Mouse (Mus musculus) common myeloid progenitor, adult 5-6 weeks (primary cell): ENCODE data around the gene Srp72. TPM values are rescaled to one million over a fixed set of nuclear protein-coding genes. Genes with fewer than 3 reads are reported as not detected.

ENCODE experiments used
- ATAC-seq: replicated peaks from 2 replicates; pipeline ENCODE4 v1.8.0; 2016; ENCODE audit warnings: low read depth, mild to moderate bottlenecking, moderate TSS enrichment, inconsistent platforms; ENCODE audit not compliant: poor library complexity, severe bottlenecking
- total RNA-seq: library from RNA; stranded (forward); fragments of 200-1000, 187-1606 nt; gene quantifications from 2 replicates; pipeline ENCODE4 v1.2.3, GENCODE M21; 2017

Gene Srp72
- total RNA-seq: 119 and 157 TPM in 2 replicates

DNA sequence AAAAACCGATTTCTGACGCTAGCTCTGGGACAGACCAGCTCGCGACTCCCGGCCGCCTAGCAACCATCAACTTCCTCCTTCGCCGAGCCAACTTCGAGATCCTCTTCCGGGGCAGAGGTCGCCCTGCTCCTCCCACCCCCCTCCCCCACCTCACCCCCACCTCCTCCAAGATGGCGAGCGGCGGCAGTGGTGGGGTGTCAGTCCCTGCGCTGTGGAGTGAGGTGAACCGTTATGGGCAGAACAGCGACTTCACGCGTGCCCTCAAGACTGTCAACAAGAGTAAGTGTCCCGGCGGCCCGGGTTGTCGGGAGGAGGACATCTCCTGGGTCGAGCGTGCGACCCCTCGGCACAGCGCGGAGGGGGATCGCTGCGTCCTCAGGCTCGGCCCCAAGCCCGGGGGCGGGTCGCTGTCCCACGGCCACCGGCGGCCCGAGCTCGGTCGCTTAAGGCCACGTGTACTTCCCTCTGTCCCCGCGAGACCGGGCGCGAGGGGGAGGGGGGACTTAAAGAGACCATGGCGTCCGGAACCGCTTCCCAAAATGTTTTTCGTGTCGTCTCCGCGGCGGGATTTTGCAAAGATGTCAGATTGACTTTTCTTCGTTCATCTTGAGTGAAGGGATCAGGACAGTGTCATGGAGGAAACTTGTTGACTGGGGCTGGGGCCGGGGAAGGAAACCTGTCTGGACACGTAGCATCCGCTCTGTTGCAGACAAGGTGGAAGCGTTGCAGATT is at the start of gene Srp72:
TSS of gene Srp72 (plus strand) at position 130 of the 732 bp plus-strand sequence.
- peak; percentile 90 for ATAC-seq

DNA sequence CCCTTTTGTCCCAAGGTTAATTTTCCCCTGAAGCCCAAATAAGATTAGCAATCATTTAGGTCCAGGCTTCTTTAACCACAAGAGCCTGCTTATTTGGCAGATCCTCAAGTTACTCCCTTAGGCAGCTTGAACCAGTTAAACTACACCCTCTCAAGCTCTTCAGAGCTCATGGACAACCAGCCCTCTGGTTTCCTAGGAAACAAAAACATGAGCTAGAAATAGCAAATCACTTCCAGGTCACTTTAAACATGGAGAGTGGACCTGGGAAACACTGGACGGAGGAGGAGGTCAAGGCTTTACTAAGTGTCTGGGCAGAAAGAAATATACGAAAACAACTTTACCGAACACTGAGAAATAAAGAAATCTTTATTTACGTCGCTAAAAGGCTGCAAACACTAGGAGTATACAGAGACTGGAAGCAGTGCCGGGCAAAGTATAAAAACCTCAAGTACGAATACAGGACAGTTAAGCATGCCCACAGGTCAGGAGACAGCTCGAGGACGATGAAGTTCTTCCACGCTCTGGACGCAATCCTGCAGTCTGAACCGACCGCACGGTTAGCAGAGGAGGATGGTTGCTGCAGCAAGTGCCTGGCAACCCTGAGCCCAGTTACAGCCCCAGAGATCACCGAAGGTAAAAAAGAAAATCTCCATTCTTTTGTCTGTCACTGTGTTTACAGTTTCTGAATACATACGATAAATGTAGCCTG is 46.2 kb upstream of the Srp72 start:
- ATAC-seq: 0 out of 2 replicates have a peak, but pooled peaks have one; percentile 32

DNA sequence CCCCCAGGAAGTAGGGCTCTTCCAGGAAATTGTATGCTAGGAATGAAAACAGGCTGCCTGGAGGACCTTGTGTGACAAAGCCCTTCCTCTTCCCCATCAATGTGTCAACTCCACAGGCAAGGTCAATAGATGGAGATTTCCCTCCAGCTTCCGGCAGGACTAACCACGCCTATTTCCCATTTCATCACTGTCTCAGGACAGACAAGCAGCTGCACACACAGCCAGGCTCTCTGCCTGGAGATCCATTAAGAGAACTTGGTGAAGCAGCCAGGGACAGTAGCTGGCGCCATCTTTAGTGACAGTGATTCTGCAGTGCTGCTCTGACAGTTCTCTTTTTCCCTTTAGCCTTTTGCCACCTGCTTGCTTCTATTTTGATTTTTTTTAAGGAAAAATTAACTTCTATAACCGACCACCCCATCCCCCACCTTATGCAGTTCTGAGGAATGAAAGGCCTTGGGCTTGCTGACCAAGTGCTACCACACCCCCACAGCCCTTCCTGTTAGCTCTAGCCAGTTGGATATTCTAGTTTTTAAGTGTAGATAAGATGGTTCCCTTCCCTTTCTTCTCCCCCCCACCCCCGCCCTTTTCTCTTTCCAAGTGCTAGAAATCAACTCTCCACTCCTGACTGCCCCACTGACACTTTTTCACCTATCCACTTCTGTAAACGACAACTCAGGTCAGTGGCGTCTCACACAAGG is 45.2 kb upstream of the Srp72 start:
- no peak for ATAC-seq

DNA sequence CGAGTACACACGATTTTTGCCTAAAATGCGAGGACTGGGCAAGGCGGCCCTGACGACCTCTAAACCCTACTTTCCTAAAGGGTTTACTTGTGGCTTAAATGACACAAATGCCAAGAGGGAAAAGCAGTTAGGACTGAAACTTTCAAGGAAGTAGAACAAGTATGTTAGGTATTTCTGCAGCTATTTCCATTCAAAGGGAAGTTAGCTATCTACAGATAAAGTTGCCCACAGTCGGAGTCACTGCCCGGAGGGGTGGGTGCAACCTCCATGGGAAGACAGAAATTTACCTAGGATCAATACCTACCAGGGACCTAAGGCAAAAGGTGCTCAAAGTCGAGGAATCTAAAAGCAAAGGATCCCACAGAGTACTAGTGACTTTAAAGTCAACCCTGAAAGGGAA is 34.8 kb upstream of the Srp72 start:
- no peak for ATAC-seq

DNA sequence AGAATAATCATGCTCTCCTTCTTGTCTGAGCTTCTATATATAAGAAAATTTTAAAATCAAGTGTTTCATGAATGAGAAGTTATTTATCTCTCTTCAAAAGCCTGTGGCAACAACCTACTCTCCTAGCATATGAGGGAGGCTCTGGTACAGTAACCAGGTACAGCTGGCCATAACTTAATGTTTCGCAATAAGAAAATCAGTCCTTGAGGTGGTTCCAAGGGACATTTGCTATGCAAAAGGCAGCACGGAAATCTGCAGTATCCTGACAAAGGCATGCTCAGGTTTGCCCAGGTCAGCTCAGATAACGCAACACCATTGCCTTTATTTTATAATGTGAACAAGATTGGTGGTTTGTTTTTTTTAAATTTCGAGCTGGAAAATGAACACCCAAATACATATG is 32.5 kb upstream of the Srp72 start:
- ATAC-seq: no peak

DNA sequence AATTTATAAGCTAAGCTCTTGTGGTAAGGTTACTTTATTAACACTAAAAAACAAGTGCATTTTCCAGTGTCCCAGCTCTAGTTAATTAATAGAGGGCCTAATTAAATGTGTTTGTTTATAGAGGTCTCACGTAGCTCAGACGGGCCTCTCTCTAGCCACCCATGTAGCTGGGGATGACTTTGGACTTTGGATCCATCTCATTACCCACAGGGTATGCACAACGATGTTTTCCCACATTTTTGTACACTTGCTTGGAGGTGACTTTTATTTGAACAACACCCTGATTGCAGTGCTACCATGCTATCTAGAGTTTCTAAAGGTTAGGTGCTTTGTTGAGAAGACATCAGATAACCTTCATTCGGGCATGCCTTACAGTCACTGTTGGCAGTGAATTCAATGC is 32.0 kb upstream of the Srp72 start:
- ATAC-seq: no peak

DNA sequence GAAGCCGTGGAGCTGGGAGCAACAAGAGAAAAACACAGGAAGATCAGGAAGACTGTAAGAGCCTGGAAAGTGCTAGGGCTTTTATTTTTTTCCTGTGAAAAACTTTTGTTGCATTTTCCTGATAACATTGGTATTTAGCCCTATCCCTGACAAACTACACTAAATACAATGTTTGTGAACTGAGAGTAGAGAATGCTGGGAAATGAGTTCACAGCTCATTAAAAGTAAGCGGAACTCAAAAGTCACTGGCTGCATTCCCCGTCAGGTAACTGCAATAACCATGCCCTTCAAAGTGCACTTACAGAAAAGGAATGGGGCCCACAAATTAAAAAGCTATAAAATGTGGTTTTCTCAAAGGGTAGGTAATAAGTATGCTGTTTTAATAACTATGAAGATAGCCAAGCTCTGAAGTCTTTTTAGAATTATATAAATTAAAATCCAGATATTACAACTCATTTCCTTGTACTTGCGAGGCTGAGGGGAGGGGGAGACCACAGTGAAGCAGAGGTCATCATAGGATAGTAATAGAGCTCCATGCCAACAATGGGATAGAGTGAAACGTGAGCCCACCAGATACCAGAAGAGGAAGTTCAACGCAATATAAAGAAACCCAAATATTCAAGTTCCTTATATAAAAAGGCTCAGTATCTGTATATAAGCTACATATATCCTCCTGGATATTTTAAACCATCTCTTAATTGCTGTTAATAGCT is 29.4 kb upstream of the Srp72 start:
- ATAC-seq: peak; percentile 35; the same call in 1 of the 2 replicates

DNA sequence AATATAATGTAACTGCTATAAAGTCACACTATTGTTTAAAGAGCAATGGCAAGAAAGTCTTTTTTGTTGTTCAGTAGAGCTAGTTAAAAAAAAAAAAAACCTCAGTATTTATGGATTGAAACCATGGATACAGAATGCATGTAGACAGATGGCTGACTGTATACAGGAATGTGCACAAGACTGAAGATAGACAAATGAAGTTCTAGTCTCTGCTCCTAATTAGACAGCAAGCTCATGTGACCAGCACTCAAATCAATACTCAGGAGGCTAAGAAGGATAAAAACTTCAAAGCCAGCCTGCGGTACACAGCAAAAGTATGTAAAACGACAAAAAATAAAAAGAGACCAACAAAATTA is 28.8 kb upstream of the Srp72 start:
- ATAC-seq: no peak

DNA sequence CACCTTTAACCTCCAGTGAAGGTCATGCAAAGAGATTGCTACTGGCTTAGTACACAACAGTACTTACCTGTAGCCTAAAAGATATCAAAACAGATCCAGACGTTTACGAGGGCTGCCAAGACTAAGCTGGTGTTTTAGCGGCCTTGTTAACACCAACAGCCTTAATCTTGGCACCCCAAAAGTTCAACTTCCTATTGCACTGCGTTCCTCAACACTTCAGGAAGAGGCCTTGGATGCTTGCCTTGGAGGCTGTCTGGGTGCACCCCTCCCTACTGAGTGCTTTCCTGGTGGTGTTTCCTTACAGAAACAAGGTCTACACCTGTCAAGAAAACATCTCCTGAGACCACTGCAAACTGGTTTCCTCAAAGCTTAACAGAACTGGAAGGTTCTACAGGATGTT is 27.3 kb upstream of the Srp72 start:
- no peak for ATAC-seq

DNA sequence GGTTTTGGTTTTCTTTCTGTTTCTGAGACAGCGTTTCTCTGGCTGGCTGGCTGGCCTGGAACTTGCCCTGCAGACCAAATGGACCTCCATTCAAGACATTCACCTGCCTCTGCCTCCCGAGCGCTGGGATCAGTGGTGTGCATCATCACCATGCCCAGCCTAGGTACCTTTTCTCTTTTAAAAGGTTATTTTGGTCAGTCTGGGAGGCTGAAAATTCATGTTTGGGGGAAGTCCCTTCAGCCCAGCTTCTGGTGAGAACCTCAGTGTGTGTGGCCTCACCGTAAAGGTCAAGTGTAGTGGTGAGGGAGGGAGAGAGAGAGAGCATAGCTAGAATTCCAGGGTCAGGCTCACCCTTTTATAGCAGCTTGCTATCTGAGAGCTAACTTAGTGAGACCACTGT is 26.7 kb upstream of the Srp72 start:
- ATAC-seq: no peak

DNA sequence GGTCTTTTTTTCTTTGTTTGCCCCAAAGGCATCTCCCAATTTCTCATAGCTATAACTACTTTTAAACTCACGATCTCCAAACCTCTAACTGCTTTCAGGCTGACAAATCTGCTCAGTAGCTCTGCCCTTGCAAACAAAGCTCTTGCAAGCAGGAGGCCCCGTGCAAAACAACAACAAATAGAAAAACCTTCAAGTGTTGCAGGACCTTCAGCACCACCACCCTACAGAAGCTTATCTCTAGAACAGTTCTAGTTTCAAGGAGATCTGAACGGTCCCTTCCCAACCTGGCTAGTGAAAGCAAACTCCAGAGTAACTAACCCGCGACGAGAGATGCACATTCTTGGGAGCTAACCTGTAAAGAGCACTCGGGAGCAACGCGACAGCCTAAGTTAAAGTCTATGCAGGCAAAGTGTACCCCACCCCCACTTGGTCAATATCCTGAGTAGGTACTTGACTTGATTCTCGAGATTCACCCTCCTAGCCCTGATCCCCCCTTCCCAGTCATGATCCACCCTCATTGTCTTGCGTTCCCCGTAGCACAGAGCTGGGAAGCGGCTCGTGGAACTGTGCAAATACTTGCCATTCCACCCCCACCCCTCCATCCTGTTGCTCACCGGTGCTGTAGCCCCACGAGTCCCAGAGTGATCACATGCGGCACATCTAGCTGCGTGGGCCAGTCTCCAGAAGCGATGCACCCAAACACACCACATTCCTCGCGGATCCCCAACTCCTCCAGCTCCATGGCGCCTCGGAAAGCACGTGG is 24.0 kb upstream of the Srp72 start:
- no peak for ATAC-seq

DNA sequence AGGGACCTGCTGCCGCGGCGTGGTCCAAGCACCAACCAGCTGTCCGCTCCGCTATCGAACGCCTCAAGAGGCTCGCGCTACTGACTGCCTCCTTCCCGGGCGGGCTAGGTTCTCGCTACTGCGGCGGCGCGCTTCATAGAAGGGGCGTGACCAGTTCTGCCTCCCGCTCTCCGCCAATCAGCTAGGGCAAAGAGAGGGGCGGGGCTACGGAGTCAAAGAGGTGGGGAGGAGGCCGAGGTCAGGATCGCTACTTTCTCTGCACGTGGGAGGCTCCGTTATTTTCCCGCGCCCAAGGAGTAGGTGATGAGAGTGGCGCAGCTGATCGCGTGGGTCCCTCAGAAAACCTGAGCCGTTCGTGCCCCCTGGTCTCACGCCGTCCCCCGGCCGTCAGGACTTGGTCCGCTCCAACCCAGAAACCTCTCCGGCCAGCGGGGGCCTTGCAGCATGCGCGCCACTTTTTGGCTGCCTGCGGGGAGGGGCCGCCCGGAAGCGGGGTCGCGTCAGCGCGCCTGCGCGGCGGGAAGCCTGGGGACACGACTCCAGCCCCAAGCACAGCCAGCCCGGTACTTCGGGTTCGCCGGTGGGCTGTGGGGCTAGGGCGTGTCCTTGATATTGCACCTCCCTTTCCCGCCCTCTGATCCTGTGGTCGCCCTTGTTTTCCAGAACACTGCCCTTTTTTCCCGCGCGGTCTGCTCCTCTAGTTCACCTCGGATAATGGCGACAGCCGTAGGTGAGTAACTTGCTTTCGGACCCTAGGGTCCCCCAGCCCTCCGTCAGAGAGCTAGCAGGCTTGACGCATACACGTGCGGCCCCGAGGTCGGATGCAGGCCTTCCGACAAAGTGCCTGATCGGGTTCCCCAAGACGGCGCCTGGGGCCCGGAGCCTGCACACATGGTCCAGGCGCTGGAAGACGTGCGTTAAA is 23.1 kb upstream of the Srp72 start, which contains the start of the genes Paics and Ppat:
TSS of gene Paics (plus strand) at position 202 of the 922 bp plus-strand sequence.
TSS of gene Ppat (minus strand) at position 473 of the 922 bp plus-strand sequence.
- peak; percentile 85 for ATAC-seq

DNA sequence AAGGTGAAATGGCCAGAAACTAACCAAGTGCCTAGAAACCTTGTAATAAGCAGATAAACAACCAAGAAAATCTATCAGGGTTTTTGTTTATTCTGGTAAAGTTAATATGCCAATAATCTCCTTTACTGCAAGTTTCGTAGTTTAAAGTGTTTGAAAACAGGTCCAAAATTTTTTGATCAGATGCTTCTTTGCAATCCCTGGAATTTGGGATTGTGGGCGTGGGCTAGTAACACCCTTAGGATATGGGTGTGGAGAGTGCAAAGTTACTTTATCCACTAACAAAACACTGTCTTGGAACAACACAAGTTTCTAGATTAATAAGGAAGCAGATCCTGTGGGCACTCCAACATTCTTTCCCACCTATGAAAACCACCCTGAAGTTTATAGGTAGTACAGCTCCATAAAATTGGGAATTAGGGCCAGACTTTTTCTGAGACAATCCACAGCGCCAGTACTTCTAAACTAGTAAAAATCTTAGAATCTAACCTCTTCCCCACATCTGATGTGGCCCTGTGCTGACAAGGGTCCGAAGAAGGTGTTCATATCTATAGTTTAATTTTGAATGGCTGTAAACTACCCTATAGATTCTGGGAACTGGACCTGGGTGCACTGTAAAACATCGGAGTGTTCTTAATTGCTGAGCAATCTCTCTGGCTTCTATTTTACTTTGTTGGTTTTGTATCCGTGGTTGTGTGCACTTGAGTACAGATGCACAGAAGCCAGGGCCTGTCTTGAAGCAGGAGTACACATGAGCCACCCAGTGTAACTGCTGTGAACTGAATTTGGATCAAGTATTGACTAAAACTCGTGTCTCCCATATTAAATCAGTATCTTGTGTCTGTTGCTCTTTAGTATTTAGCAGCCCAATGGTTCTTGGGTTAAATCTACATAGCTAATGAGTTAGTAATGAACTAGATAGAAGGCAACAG is 22.1 kb upstream of the Srp72 start:
- ATAC-seq: no peak

DNA sequence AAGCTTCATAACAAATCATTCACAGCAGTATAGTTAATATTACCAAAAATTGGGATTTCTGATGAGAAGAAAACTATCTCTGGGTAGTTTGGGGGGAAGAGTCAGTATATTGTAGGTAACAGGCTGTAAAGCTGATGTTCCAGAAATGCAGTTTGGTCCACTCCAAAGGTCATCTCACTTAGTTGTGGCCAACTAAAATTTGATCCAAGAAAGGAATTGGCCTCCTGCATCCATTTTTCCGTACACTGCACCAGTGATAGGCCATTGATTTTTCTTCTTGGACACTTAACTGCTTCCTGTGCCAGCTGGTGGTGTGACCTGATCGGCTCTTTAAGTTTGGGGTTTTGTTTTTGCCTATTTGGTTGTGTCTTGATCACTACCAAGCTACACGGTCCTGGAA is 20.7 kb upstream of the Srp72 start:
- no peak for ATAC-seq

DNA sequence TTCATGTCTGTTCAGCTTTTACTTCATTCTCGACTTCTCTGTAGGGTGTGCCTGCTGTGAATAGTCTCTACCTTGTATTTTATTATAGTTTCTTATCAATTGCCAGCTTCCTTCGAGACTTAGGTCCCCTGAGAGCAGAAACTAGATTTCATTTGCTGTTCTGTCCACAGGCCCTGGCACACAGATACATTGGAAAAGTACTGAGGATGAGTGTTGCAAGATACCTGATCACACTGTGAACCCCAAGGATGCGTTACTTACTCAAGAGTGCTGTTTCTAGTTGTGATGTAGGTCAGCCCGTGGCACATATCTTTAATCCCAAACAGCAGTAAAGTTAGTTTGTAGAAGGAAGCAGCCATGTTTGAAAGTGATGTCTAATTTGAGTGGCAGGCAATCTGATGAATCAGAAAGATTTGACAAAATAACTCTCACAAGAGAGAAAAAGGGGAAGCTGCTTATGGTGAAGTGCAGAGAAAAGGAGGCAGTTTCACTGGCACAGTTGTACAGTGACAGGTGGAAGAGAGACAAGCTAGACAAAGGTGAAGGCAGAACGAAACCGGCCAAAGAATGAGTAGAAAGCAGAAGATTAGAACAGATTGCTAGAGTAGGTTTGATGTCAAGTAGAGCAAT is 20.1 kb upstream of the Srp72 start:
- ATAC-seq: no peak

DNA sequence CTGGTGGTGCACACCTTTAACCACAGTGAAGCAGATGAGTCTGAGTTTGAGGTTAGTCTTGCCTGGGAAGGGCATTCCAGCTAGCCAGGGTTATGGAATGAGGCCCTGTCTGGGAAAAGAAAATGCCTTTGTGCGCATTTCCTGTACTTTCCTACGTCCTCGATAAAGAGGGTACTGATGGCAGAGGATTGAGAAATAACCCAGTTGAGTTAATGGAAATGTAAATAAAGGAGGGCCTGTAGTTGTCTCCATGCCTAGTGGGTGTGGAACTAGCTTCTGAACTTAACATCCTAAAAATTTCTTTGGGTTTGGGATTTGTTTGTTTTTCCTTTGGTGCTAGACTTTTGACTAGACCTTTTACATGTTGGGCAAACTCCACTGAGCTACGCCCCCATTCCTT is 19.0 kb upstream of the Srp72 start:
- no peak for ATAC-seq

DNA sequence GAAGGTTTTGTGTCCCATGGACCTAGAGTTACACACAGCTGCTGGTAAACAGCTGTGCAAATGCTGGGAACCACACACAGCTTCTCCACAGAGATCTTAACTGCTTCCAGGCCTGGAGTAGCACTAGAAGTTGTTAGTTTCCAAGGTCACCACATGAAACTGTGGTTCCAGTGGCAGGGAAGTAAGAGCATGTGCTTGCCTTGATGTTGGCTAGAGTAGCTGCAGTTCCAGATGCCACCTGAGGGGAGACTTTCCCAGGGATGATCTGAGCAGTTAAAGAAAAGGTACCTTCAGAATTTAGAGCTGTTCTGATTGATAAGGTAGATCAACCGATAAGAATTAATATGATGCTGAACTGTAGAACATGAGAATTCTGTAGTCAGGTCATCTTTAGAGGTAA is 16.5 kb upstream of the Srp72 start:
- ATAC-seq: peak; percentile 61
